Mouse (Mus musculus) thymus, postnatal 0 days (tissue): ENCODE measurements at regions not wholly inside any gene's neighbourhood (a gene's known extent, or its start where the extent isn't known, plus 50 kb on each side); places are given as distances from the start of the nearest gene placed in this dataset.

Source experiments
- DNase-seq: peaks from one replicate; pipeline ENCODE4 v3.0.0-alpha.2; 2015; ENCODE audit warnings: low spot score

DNA sequence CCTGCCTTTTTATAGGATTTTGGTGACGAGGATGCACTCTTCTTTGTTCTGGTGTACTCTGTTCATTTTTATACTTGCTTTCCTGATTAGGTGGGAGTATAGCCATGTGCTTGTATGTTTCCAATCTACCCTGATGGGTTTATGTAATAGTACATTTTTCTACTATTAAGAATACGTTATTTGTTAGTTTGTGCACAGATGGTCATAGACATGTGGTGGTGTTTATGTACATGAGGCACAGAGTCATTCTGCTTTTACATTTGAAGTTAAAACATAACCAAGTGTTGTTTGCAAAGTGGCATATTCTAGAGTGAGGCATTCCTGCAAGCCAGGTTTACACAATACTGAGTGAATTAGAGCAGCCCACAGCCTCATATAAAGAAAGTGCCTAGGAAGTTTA, 1597.7 kb upstream of the B3galt2 start:
- DNase-seq = no peak

- DNase-seq = no peak
These were observed 1585.3 kb upstream of the B3galt2 start for GRCm38 (mm10) chr1:142055207-142055606.
